Mouse (Mus musculus) MEL (cell line): ENCODE results near the gene Nrxn2. TPM values are rescaled to one million over a fixed set of nuclear protein-coding genes. Genes with fewer than 3 reads are reported as not detected.

Source experiments
- DNase-seq: peaks from one replicate; pipeline ENCODE4 v3.0.0; 2011; ENCODE audit warnings: low read depth, low spot score
- H3K27ac ChIP-seq: 2 replicates; pipeline ENCODE4 v1.5.1; 2012; ENCODE audit warnings: low read depth, mild to moderate bottlenecking, control low read depth, low read length, moderate library complexity; ENCODE audit not compliant: control insufficient read depth
- H3K27me3 ChIP-seq, 2 experiments: fragments of 150-350 bp in 1 of 2; sonication (generic) in 1 of 2; 2 replicates each; pipeline ENCODE4 v1.6.1; 2012; ENCODE audit warnings: low read length in 2 of 2, mild to moderate bottlenecking in 2 of 2, improper control_type of control experiment in 1 of 2, moderate library complexity in 1 of 2; ENCODE audit not compliant: insufficient read depth in 2 of 2, control insufficient read depth in 1 of 2
- H3K36me3 ChIP-seq, 2 experiments: 2 replicates each; pipeline ENCODE4 v1.6.1; 2012 to 2014; ENCODE audit warnings: low read length in 2 of 2, improper control_type of control experiment in 1 of 2, inconsistent platforms in 1 of 2, mild to moderate bottlenecking in 1 of 2; ENCODE audit not compliant: insufficient read depth in 2 of 2, control insufficient read depth in 1 of 2
- H3K4me1 ChIP-seq, 2 experiments: fragments of 150-350 bp in 1 of 2; sonication (generic) in 1 of 2; 2 replicates each; pipeline ENCODE4 v1.6.1; 2012; ENCODE audit warnings: low read length in 2 of 2, improper control_type of control experiment in 1 of 2, mild to moderate bottlenecking in 1 of 2; ENCODE audit not compliant: insufficient read depth in 2 of 2, control insufficient read depth in 1 of 2
- H3K4me3 ChIP-seq, 2 experiments: fragments of 150-350 bp in 1 of 2; sonication (generic) in 1 of 2; 2 replicates each; pipeline ENCODE4 v1.5.1; 2012; ENCODE audit warnings: low read depth in 2 of 2, low read length in 2 of 2, mild to moderate bottlenecking in 2 of 2, moderate library complexity in 2 of 2, control low read depth in 1 of 2, improper control_type of control experiment in 1 of 2; ENCODE audit not compliant: control insufficient read depth in 1 of 2, insufficient read depth in 1 of 2
- H3K79me2 ChIP-seq: 2 replicates; pipeline ENCODE4 v1.6.1; 2012; ENCODE audit warnings: mild to moderate bottlenecking, low read length, moderate library complexity; ENCODE audit not compliant: control insufficient read depth, poor library complexity, insufficient read depth
- H3K9ac ChIP-seq: 2 replicates; pipeline ENCODE4 v1.6.1; 2012; ENCODE audit warnings: low read depth, mild to moderate bottlenecking, control low read depth, low read length, moderate library complexity; ENCODE audit not compliant: control insufficient read depth, poor library complexity, severe bottlenecking
- H3K9me3 ChIP-seq: fragments of 150-350 bp; sonication (generic); replicated peaks from 2 replicates; pipeline ENCODE4 v1.6.1; 2012; ENCODE audit warnings: mild to moderate bottlenecking, low read length, improper control_type of control experiment, moderate library complexity; ENCODE audit not compliant: insufficient read depth
- CHD1 ChIP-seq: IDR thresholded peaks from 2 replicates; pipeline ENCODE4 v1.6.1; 2012; ENCODE audit warnings: low read depth, mild to moderate bottlenecking, inconsistent platforms, low read length, improper control_type of control experiment
- CHD2 ChIP-seq: IDR thresholded peaks from 2 replicates; pipeline ENCODE4 v1.6.1; 2011; ENCODE audit warnings: low read length, improper control_type of control experiment
- CTCF ChIP-seq, 3 experiments: IDR thresholded peaks in 2 of 3; conservative IDR thresholded peaks in 1 of 3; 2 replicates each; pipeline ENCODE4 v1.5.1; 2011 to 2012; ENCODE audit warnings: low read length in 3 of 3, low read depth in 2 of 3, mild to moderate bottlenecking in 2 of 3, improper control_type of control experiment in 1 of 3, inconsistent platforms in 1 of 3, mixed read lengths in 1 of 3, moderate library complexity in 1 of 3; ENCODE audit not compliant: control insufficient read depth in 1 of 3, insufficient read depth in 1 of 3, poor library complexity in 1 of 3, severe bottlenecking in 1 of 3
- E2F4 ChIP-seq: IDR thresholded peaks from 2 replicates; pipeline ENCODE4 v1.6.1; 2011; ENCODE audit warnings: low read depth, low read length, improper control_type of control experiment, borderline replicate concordance
- EP300 ChIP-seq, 2 experiments: IDR thresholded peaks; 2 replicates each; pipeline ENCODE4 v1.6.1; 2011; ENCODE audit warnings: improper control_type of control experiment in 2 of 2, low read length in 2 of 2, low read depth in 1 of 2, mild to moderate bottlenecking in 1 of 2
- ETS1 ChIP-seq: IDR thresholded peaks from 2 replicates; pipeline ENCODE4 v1.6.1; 2012; ENCODE audit warnings: low read depth, mild to moderate bottlenecking, inconsistent platforms, low read length, improper control_type of control experiment, moderate library complexity
- GABPA ChIP-seq: IDR thresholded peaks from 2 replicates; pipeline ENCODE4 v1.6.1; 2012; ENCODE audit warnings: low read depth, mild to moderate bottlenecking, inconsistent platforms, low read length, improper control_type of control experiment, moderate library complexity
- GATA1 ChIP-seq: IDR thresholded peaks from 2 replicates; pipeline ENCODE4 v1.6.1; 2011; ENCODE audit warnings: low read depth, low read length, improper control_type of control experiment
- JUND ChIP-seq: IDR thresholded peaks from 2 replicates; pipeline ENCODE4 v1.6.1; 2011; ENCODE audit warnings: low read depth, mild to moderate bottlenecking, improper control_type of control experiment, low read length
- MAX ChIP-seq: IDR thresholded peaks from 2 replicates; pipeline ENCODE4 v1.6.1; 2011; ENCODE audit warnings: low read length, improper control_type of control experiment
- MAZ ChIP-seq: IDR thresholded peaks from 2 replicates; pipeline ENCODE4 v1.6.1; 2012; ENCODE audit warnings: low read depth, mild to moderate bottlenecking, inconsistent platforms, low read length, improper control_type of control experiment
- MXI1 ChIP-seq: IDR thresholded peaks from 2 replicates; pipeline ENCODE4 v1.6.1; 2011; ENCODE audit warnings: mild to moderate bottlenecking, low read depth, low read length, improper control_type of control experiment
- NRF1 ChIP-seq: IDR thresholded peaks from 2 replicates; pipeline ENCODE4 v1.6.1; 2014; ENCODE audit warnings: low read depth, mild to moderate bottlenecking, inconsistent platforms, low read length, improper control_type of control experiment, moderate library complexity; ENCODE audit not compliant: poor library complexity, insufficient read depth, severe bottlenecking
- RCOR1 ChIP-seq: IDR thresholded peaks from 2 replicates; pipeline ENCODE4 v1.6.1; 2012; ENCODE audit warnings: low read depth, mild to moderate bottlenecking, inconsistent platforms, low read length, improper control_type of control experiment
- SMC3 ChIP-seq: IDR thresholded peaks from 2 replicates; pipeline ENCODE4 v1.6.1; 2011; ENCODE audit warnings: low read depth, low read length, improper control_type of control experiment
- TBP ChIP-seq: IDR thresholded peaks from 2 replicates; pipeline ENCODE4 v1.8.0; 2011; ENCODE audit warnings: low read depth, low read length, improper control_type of control experiment
- TCF12 ChIP-seq: IDR thresholded peaks from 2 replicates; pipeline ENCODE4 v1.6.1; 2014; ENCODE audit warnings: low read depth, mild to moderate bottlenecking, inconsistent platforms, low read length, improper control_type of control experiment, moderate library complexity
- USF1 ChIP-seq: IDR thresholded peaks from 2 replicates; pipeline ENCODE4 v1.6.1; 2014; ENCODE audit warnings: low read depth, mild to moderate bottlenecking, inconsistent platforms, low read length, improper control_type of control experiment, moderate library complexity
- ZKSCAN1 ChIP-seq: IDR thresholded peaks from 2 replicates; pipeline ENCODE4 v1.6.1; 2012; ENCODE audit warnings: low read depth, mild to moderate bottlenecking, inconsistent platforms, low read length, improper control_type of control experiment, moderate library complexity
- ZMIZ1 ChIP-seq: IDR thresholded peaks from 2 replicates; pipeline ENCODE4 v1.6.1; 2012; ENCODE audit warnings: low read depth, mild to moderate bottlenecking, inconsistent platforms, low read length, improper control_type of control experiment, moderate library complexity
- polyA plus RNA-seq, 2 experiments: library from polyadenylated mRNA; stranded (reverse) in 1 of 2; unstranded in 1 of 2; fragments of >175 nt in 1 of 2; fragments of >200 nt in 1 of 2; gene quantifications; 2 replicates each; pipeline versions ENCODE4 v1.2.1 to v1.2.4; 2012; ENCODE audit warnings: low replicate concordance in 2 of 2, low read depth in 1 of 2; ENCODE audit not compliant: insufficient read length in 2 of 2, insufficient read depth in 1 of 2, missing spikeins in 1 of 2
- total RNA-seq: library from RNA; depleted of rRNA; stranded (reverse); fragments of 300-350 nt; gene quantifications from 2 replicates; pipeline ENCODE4 v1.2.3, GENCODE M21; 2012

Gene Nrxn2
- total and polyA plus RNA-seq, 3 experiments = 0.39 to 0.42 TPM; not detected in 1

GRCm38 (mm10) chr19:6530359-6530758 lies 111.8 kb downstream of the Nrxn2 start:
- Histone ChIP-seq H3K4me3 (no peak overlapping the region), H3K4me1 (no peaks in the 10 kb centered on the region), H3K27ac (no peak overlapping the region), H3K79me2 (no peaks in the 10 kb centered on the region), H3K36me3 (no peaks in the 10 kb centered on the region), H3K9me3 (no peaks in the 10 kb centered on the region), H3K9ac (no peak overlapping the region), H3K27me3 (no peaks in the 10 kb centered on the region)
- TF ChIP-seq ETS1 (no peak), TCF12 (no peak), MAX (no peak), CTCF (IDR thresholded peaks at IDR 0.05 in 2 of 3, conservative IDR thresholded peaks at IDR 0.05 in 1 of 3; ENCODE audit: control insufficient read depth in 1 of 3, insufficient read depth in 1 of 3, low read depth in 2 of 3, low read length in 3 of 3, poor library complexity in 1 of 3, severe bottlenecking in 1 of 3) (no peak), ZMIZ1 (no peak), EP300 (IDR thresholded peaks at IDR 0.05; ENCODE audit: low read depth in 1 of 2, low read length in 2 of 2) (no peak), RCOR1 (no peak), JUND (no peak), MXI1 (no peak), NRF1 (no peak), USF1 (no peak), ZKSCAN1 (no peak)
- no peak for DNase-seq

GRCm38 (mm10) chr19:6531011-6531631 lies 112.6 kb downstream of the Nrxn2 start:
- H3K27me3 ChIP-seq = no peaks in the 10 kb centered on the region; a peak in 1 of 4 replicates

More at GRCm38 (mm10) chr19:6531011-6531631, 112.6 kb downstream of the Nrxn2 start:
- DNase-seq = no peak
- H3K36me3 ChIP-seq = no peaks in the 10 kb centered on the region
- no peak overlapping the region for H3K9ac ChIP-seq
- no peaks in the 10 kb centered on the region for H3K9me3 ChIP-seq
- H3K27ac ChIP-seq = no peak overlapping the region
- no peaks in the 10 kb centered on the region for H3K4me1 ChIP-seq
- H3K4me3 ChIP-seq = no peak overlapping the region
- no peaks in the 10 kb centered on the region for H3K79me2 ChIP-seq
- TF ChIP-seq CHD1 (no peak), SMC3 (no peak), MAZ (no peak), RCOR1 (no peak), E2F4 (no peak), USF1 (no peak), TBP (no peak), CHD2 (no peak), GABPA (no peak), EP300 (IDR thresholded peaks at IDR 0.05; ENCODE audit: low read depth in 1 of 2, low read length in 2 of 2) (no peak), ETS1 (no peak), GATA1 (no peak)
